Mouse (Mus musculus): ENCODE measurements around the gene Cdsn. TPM values are rescaled to one million over a fixed set of nuclear protein-coding genes. Genes with fewer than 3 reads are reported as not detected.

Cdsn gene
- polyA plus RNA-seq, 1 experiment from 2014 or later, result 0.40 TPM

DNA sequence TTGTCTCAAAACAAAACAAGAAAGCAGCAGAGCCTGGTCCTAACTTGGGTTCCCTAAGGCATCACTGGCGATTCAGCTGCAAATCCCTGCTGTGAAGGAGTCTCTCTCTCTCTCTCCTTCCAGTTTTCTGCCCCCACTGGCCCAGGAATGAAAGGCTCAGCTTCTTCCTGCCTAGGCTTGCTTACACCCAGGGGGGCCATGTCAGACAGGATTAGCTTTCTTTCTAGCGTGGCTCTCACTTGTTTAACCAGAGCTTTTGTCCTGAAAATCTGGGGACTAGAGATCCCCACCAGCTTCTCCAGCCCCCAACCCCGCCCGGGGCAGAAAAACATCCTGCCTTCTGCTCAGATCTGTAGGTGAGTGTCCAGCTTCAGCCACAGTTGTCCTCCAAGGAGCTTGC, 36.5 kb downstream of the Cdsn start:
- Histone ChIP-seq H3K27ac (ENCODE audit: low read depth, low read length) (no peak overlapping the region), H3K9ac (ENCODE audit: low read depth, low read length) (no peak overlapping the region)
- whole genome bisulfite sequencing, result 48% methylated on average over 4 of the region's 4 CpGs

DNA sequence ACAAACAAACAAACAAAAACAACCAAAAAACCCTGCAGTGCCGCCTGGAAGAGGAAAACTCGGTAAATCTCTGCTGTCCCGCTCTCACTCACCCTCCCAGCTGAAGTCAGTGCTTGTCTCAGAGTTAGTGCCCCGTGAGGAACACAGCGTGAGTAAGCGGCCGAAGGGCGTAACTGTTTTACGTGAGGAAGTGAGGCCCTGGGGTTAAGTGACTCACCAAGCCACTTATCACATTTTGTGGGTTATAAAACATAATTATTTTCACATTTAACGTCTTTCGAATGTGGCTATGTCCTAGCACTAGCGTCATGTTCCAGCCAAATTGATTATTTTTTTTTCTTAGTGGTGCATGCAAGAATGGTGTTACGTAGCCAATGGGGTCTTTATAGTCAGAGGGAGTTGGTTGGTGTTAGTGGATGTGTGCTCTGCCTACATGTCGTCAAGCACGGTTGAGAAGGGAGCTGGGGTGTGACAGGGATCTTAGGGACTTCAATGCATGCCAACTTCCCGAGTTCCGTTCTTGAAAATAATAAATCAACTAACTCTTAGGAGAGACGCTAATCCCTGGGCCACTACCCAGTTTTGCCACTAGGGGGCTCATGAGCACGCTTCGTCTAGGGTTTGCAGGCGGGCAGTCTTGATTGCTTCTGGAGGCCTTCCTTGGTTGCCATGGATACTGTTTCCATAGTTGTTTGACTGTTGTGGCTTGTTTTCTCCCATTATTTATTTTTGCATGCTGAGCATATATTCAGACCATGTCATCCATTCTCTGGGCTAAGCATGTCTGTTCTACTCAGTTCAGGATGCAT, 38.7 kb downstream of the Cdsn start:
- TF ChIP-seq CTCF (IDR thresholded peaks at IDR 0.05; ENCODE audit: low read depth), result peak; percentile 91
- H3K27me3 ChIP-seq (replicated peaks; ENCODE audit: control insufficient read depth, insufficient read depth, low read length), result no peaks in the 10 kb centered on the region
- H3K27ac ChIP-seq (ENCODE audit: low read depth, low read length), result peak overlapping the region; percentile 75
- ATAC-seq, result peak; percentile 92
- no peaks in the 10 kb centered on the region for H3K36me3 ChIP-seq (ENCODE audit: control insufficient read depth, insufficient read depth)
- 22% methylated on average over 21 of the region's 21 CpGs for WGBS
- no peaks in the 10 kb centered on the region for H3K9me3 ChIP-seq (ENCODE audit: control insufficient read depth)
- peak overlapping the region; percentile 60 for H3K4me2 ChIP-seq (replicated peaks; ENCODE audit: low read depth)
- no peak overlapping the region for H3K4me3 ChIP-seq (ENCODE audit: low read depth, low read length)
- H3K9ac ChIP-seq (ENCODE audit: low read depth, low read length), result no peak overlapping the region
- no peaks in the 10 kb centered on the region for H3K4me1 ChIP-seq (replicated peaks; ENCODE audit: control insufficient read depth, insufficient read depth, low read length)

More for the DNA sequence above, 36.5 kb downstream of the Cdsn start:
- H3K27me3 ChIP-seq (replicated peaks; ENCODE audit: control insufficient read depth, insufficient read depth, low read length), result no peaks in the 10 kb centered on the region
- H3K36me3 ChIP-seq (ENCODE audit: control insufficient read depth, insufficient read depth), result no peaks in the 10 kb centered on the region
- no peak for ATAC-seq
- no peaks in the 10 kb centered on the region for H3K9me3 ChIP-seq (ENCODE audit: control insufficient read depth)
- no peak for TF ChIP-seq CTCF (IDR thresholded peaks at IDR 0.05; ENCODE audit: low read depth)
- 0 out of 2 replicates have a peak, but pooled peaks cover 3% of the 10 kb centered on the region for H3K4me1 ChIP-seq (replicated peaks; ENCODE audit: control insufficient read depth, insufficient read depth, low read length)
- H3K4me2 ChIP-seq (replicated peaks; ENCODE audit: low read depth), result no peak overlapping the region
- H3K4me3 ChIP-seq (ENCODE audit: low read depth, low read length), result no peak overlapping the region

DNA sequence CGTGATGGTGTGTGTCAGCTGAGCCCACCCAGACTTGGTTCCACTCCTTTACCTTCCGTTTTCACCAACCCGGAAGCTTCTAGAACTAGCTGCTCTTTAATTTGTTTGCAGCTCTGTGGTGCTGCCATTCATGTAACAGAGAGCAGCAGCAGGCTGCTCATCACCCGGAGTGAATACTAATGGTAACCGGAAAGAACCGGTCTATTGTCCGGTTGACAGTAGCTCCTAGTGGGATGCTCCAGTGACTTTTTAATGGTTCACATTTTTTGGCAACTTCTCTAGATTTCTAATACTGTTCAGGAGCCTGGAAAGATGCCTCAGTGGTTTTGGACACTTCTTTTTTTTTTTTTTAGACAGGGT, 39.3 kb downstream of the Cdsn start:
- no peak overlapping the region for H3K27ac ChIP-seq (ENCODE audit: low read depth, low read length)
- H3K4me2 ChIP-seq (replicated peaks; ENCODE audit: low read depth), result peak overlapping the region; percentile 60; the same call in 1 of the 2 replicates
- H3K4me3 ChIP-seq (ENCODE audit: low read depth, low read length), result no peak overlapping the region
- H3K4me1 ChIP-seq (replicated peaks; ENCODE audit: control insufficient read depth, insufficient read depth, low read length), result no peaks in the 10 kb centered on the region
- no peaks in the 10 kb centered on the region for H3K9me3 ChIP-seq (ENCODE audit: control insufficient read depth)
- H3K27me3 ChIP-seq (replicated peaks; ENCODE audit: control insufficient read depth, insufficient read depth, low read length), result no peaks in the 10 kb centered on the region
- WGBS, result 88% methylated on average over 7 of the region's 7 CpGs
- TF ChIP-seq CTCF (IDR thresholded peaks at IDR 0.05; ENCODE audit: low read depth), result no peak
- H3K36me3 ChIP-seq (ENCODE audit: control insufficient read depth, insufficient read depth), result no peaks in the 10 kb centered on the region
- no peak for ATAC-seq
- H3K9ac ChIP-seq (ENCODE audit: low read depth, low read length), result no peak overlapping the region

DNA sequence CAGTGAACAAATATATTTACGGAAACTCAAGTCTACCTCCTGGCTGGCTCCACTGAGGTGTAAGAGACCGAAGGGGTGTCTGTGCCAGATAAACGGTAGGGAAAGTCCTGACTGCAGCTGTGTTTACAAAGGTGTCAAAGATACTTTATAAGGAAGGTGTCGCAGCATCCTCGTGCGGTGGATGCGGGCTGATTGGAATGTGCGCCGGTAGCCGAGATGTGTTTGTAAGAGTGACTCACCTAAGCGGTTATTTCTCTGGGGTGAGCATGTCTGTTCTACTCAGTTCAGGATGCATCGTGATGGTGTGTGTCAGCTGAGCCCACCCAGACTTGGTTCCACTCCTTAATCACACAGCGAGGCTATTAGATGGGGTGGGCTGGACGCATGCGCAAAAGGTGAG, 39.8 kb downstream of the Cdsn start:
- no peak for TF ChIP-seq CTCF (IDR thresholded peaks at IDR 0.05; ENCODE audit: low read depth)
- Histone ChIP-seq H3K36me3 (ENCODE audit: control insufficient read depth, insufficient read depth) (no peaks in the 10 kb centered on the region), H3K9ac (ENCODE audit: low read depth, low read length) (no peak overlapping the region), H3K4me1 (replicated peaks; ENCODE audit: control insufficient read depth, insufficient read depth, low read length) (no peaks in the 10 kb centered on the region), H3K4me2 (replicated peaks; ENCODE audit: low read depth) (no peak overlapping the region), H3K4me3 (ENCODE audit: low read depth, low read length) (no peak overlapping the region), H3K27ac (ENCODE audit: low read depth, low read length) (no peak overlapping the region), H3K27me3 (replicated peaks; ENCODE audit: control insufficient read depth, insufficient read depth, low read length) (no peaks in the 10 kb centered on the region), H3K9me3 (ENCODE audit: control insufficient read depth) (no peaks in the 10 kb centered on the region)
- 68% methylated on average over 15 of the region's 15 CpGs for WGBS
- ATAC-seq, result no peak

DNA sequence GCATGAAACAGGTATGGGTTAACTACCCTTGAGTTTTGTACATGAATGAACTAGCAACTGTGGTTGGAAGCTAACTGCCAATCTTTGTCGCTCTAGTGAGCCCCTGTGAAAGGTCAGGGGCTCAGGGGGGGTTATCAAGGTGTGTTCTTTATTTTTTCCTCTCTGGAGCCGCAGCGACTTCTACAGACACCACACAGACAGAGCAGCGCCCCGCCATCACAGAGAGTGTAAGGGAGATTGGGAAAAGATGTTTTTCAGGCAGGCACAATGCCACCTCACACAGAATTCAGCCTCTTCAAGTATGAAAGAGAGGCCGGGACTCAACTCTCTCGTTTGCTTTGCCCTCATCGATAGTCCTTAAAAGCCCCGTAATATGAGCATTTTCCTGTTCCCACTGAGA, 40.2 kb downstream of the Cdsn start:
- Histone ChIP-seq H3K27ac (ENCODE audit: low read depth, low read length) (no peak overlapping the region), H3K4me1 (replicated peaks; ENCODE audit: control insufficient read depth, insufficient read depth, low read length) (no peaks in the 10 kb centered on the region), H3K4me3 (ENCODE audit: low read depth, low read length) (no peak overlapping the region), H3K9ac (ENCODE audit: low read depth, low read length) (no peak overlapping the region), H3K9me3 (ENCODE audit: control insufficient read depth) (no peaks in the 10 kb centered on the region), H3K36me3 (ENCODE audit: control insufficient read depth, insufficient read depth) (no peaks in the 10 kb centered on the region), H3K4me2 (replicated peaks; ENCODE audit: low read depth) (no peak overlapping the region), H3K27me3 (replicated peaks; ENCODE audit: control insufficient read depth, insufficient read depth, low read length) (no peaks in the 10 kb centered on the region)
- WGBS, result 83% methylated on average over 9 of the region's 9 CpGs
- TF ChIP-seq CTCF (IDR thresholded peaks at IDR 0.05; ENCODE audit: low read depth), result no peak
- no peak for ATAC-seq

DNA sequence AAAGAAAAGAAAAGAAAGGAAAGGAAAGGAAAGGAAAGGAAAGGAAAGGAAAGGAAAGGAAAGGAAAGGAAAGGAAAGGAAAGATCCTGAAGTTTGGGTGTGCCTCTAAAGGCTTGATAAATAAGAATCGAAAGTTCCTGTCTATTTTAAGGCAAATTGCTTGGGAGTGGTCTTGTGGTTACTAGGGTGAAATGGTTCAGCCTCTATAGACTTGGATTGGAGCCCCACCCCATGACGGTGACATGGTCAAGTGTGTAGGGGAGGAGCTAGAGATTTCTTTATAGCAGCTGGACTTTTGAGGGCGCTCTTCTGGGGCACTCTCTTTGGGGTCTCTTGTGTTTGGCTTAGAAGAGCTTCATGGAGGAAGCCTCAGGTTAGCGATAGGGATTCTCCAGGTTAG, 41.9 kb downstream of the Cdsn start:
- Histone ChIP-seq H3K4me1 (replicated peaks; ENCODE audit: control insufficient read depth, insufficient read depth, low read length) (no peaks in the 10 kb centered on the region), H3K4me3 (ENCODE audit: low read depth, low read length) (no peak overlapping the region), H3K27ac (ENCODE audit: low read depth, low read length) (no peak overlapping the region), H3K4me2 (replicated peaks; ENCODE audit: low read depth) (no peak overlapping the region), H3K9ac (ENCODE audit: low read depth, low read length) (no peak overlapping the region), H3K36me3 (ENCODE audit: control insufficient read depth, insufficient read depth) (no peaks in the 10 kb centered on the region), H3K9me3 (ENCODE audit: control insufficient read depth) (no peaks in the 10 kb centered on the region), H3K27me3 (replicated peaks; ENCODE audit: control insufficient read depth, insufficient read depth, low read length) (no peaks in the 10 kb centered on the region)
- 21% methylated on average over 4 of the region's 4 CpGs for WGBS
- no peak for ATAC-seq
- TF ChIP-seq CTCF (IDR thresholded peaks at IDR 0.05; ENCODE audit: low read depth), result no peak

All from intestine, postnatal 0 days (tissue).